Mouse (Mus musculus): ENCODE measurements at regions not wholly inside any gene's neighbourhood (a gene's known extent, or its start where the extent isn't known, plus 50 kb on each side); places are given as distances from the start of the nearest gene placed in this dataset.

DNA sequence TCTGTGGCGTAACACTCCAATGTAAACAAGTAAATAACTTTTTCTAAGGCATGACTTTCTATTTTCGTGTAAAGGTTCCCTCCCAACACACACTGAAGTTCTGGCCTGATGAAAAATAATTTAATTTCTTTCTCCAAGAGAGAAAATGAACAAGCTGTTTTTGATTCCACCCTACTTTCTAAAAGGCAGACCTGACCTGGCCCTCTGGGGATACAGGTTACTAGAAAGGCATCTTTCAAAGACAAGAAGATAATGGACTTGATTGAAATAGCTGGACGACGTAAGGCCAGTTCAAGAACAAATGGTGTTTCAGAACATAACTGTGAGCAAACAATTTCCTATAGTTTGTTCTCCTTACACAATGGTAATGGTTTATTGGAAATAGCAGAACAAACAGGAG is 273.5 kb downstream of the Ptprc start:
- Histone ChIP-seq H3K27me3 (ENCODE audit: control insufficient read depth, insufficient read depth, low read length) (no peaks in the 10 kb centered on the region), H3K4me1 (ENCODE audit: control insufficient read depth, insufficient read depth, insufficient read length) (peaks cover 8% of the 10 kb centered on the region), H3K4me3 (ENCODE audit: extremely low read depth, insufficient read depth, insufficient read length) (no peak overlapping the region), H3K36me3 (ENCODE audit: control insufficient read depth, insufficient read depth, low read length) (no peaks in the 10 kb centered on the region), H3K27ac (ENCODE audit: insufficient read depth, low read length) (no peak overlapping the region)
- DNase-seq (ENCODE audit: low read depth in 1 of 2, low spot score in 2 of 2): no peak
- 67% methylated on average over 4 of the region's 4 CpGs for WGBS
- no peak for TF ChIP-seq POLR2A (IDR thresholded peaks at IDR 0.05; ENCODE audit: low read depth, low read length)
- no peak for TF ChIP-seq CTCF (IDR thresholded peaks at IDR 0.05; ENCODE audit: extremely low read depth, insufficient read depth, insufficient read length, insufficient replicate concordance)

DNA sequence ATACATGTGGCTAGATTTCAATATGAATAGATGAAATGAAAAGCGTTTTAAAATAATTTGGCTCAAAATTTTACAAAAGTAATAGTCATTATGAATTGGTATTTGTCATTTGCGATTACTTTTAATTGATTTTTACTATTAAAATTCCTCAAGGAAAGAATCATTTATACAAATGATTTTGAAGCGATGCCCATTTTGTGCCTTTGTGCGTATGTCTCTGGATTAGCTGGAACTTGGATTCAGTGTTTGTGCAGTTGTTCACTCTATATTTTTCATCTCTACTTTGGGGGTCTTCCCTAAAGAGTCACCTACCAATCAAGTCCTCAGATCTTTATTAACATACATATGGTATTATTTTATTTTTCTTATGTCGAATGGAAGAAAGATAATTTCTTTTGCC is 274.3 kb downstream of the Ptprc start:
- TF ChIP-seq POLR2A (IDR thresholded peaks at IDR 0.05; ENCODE audit: low read depth, low read length): no peak
- TF ChIP-seq CTCF (IDR thresholded peaks at IDR 0.05; ENCODE audit: extremely low read depth, insufficient read depth, insufficient read length, insufficient replicate concordance): no peak
- Histone ChIP-seq H3K27ac (ENCODE audit: insufficient read depth, low read length) (no peak overlapping the region), H3K36me3 (ENCODE audit: control insufficient read depth, insufficient read depth, low read length) (no peaks in the 10 kb centered on the region), H3K4me1 (ENCODE audit: control insufficient read depth, insufficient read depth, insufficient read length) (peaks cover 8% of the 10 kb centered on the region), H3K4me3 (ENCODE audit: extremely low read depth, insufficient read depth, insufficient read length) (0 out of 2 replicates have a peak overlapping the region, but pooled peaks have one; percentile 67), H3K27me3 (ENCODE audit: control insufficient read depth, insufficient read depth, low read length) (no peaks in the 10 kb centered on the region)
- DNase-seq (ENCODE audit: low read depth in 1 of 2, low spot score in 2 of 2): no peak
- WGBS: 62% methylated on average over 5 of the region's 5 CpGs

DNA sequence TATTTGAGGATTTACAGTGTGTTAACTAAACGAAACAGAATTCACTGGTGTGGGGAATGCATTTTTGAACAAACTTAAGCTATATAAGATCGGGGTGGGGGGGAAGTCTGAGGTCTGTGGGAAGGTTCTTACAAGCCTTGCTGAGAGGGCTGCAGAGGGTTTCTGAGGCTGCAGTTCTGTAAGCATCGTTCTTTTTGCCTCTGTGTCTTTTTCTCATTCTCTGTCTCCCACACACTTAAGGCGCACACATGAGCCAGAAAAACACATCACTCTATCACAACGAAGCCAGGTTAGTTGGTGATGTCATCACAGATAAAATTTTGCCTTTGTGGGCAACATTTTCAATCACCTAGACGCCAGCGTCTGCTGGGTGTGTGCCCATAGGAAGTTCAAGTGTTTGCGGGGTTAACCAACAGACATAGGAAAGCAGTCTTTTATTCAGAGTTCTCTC is 274.9 kb downstream of the Ptprc start:
- H3K27ac ChIP-seq (ENCODE audit: insufficient read depth, low read length): peak overlapping the region; percentile 27
- DNase-seq (ENCODE audit: low read depth in 1 of 2, low spot score in 2 of 2): no peak
- H3K4me1 ChIP-seq (ENCODE audit: control insufficient read depth, insufficient read depth, insufficient read length): peaks cover 4% of the 10 kb centered on the region
- H3K27me3 ChIP-seq (ENCODE audit: control insufficient read depth, insufficient read depth, low read length): no peaks in the 10 kb centered on the region
- TF ChIP-seq POLR2A (IDR thresholded peaks at IDR 0.05; ENCODE audit: low read depth, low read length) (no peak), CTCF (IDR thresholded peaks at IDR 0.05; ENCODE audit: extremely low read depth, insufficient read depth, insufficient read length, insufficient replicate concordance) (no peak)
- 2% methylated on average over 8 of the region's 8 CpGs for WGBS
- no peaks in the 10 kb centered on the region for H3K36me3 ChIP-seq (ENCODE audit: control insufficient read depth, insufficient read depth, low read length)
- peak overlapping the region; percentile 67 for H3K4me3 ChIP-seq (ENCODE audit: extremely low read depth, insufficient read depth, insufficient read length)

DNA sequence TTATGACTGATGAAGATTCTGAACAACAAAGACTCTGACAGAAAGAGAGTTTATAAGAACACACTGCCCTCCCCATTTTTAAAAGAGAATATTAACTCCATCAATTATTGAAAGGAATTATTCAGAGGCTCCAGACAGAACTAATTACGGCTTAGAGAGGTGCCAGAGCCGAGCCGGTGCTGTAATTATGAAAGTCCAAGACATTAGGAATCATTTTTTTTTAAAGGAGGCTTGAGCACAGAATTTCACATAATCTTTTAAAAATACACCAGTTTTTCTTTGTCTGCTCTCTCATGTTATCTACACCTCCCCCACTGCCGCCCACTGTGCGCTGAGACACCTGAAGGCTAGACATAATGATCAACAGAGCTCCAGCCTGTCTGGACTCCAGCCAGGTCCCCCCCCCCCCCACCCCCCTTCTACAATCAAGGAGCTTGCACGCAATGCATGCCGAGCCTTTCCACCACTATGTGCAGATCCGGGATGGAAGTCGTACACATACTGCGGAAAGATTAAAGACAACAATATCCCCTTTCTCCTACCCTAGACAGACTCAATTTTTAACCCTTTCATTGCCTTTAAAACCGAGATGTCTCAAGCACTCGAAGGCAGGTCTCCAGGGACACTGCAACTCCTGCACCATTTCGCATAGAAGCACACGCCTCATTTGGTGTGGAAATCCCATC is 275.4 kb downstream of the Ptprc start:
- Histone ChIP-seq H3K27me3 (ENCODE audit: control insufficient read depth, insufficient read depth, low read length) (no peaks in the 10 kb centered on the region), H3K4me3 (ENCODE audit: extremely low read depth, insufficient read depth, insufficient read length) (peak overlapping the region; percentile 67), H3K27ac (ENCODE audit: insufficient read depth, low read length) (peak overlapping the region; percentile 27), H3K4me1 (ENCODE audit: control insufficient read depth, insufficient read depth, insufficient read length) (no peaks in the 10 kb centered on the region; the same call in 1 of the 2 replicates), H3K36me3 (ENCODE audit: control insufficient read depth, insufficient read depth, low read length) (no peaks in the 10 kb centered on the region)
- TF ChIP-seq CTCF (IDR thresholded peaks at IDR 0.05; ENCODE audit: extremely low read depth, insufficient read depth, insufficient read length, insufficient replicate concordance) (no peak), POLR2A (IDR thresholded peaks at IDR 0.05; ENCODE audit: low read depth, low read length) (no peak)
- no peak for DNase-seq (ENCODE audit: low read depth in 1 of 2, low spot score in 2 of 2)
- WGBS: under 1% methylated on average over 14 of the region's 14 CpGs

GRCm38 (mm10) chr1:137899305-137899704 is 276.2 kb downstream of the Ptprc start:
- Histone ChIP-seq H3K27me3 (ENCODE audit: control insufficient read depth, insufficient read depth, low read length) (no peaks in the 10 kb centered on the region), H3K36me3 (ENCODE audit: control insufficient read depth, insufficient read depth, low read length) (no peaks in the 10 kb centered on the region), H3K4me1 (ENCODE audit: control insufficient read depth, insufficient read depth, insufficient read length) (no peaks in the 10 kb centered on the region; the same call in 1 of the 2 replicates), H3K4me3 (ENCODE audit: extremely low read depth, insufficient read depth, insufficient read length) (peak overlapping the region; percentile 64), H3K27ac (ENCODE audit: insufficient read depth, low read length) (peak overlapping the region; percentile 41; the same call in 1 of the 2 replicates)
- no peak for DNase-seq (ENCODE audit: low read depth in 1 of 2, low spot score in 2 of 2)
- no peak for TF ChIP-seq POLR2A (IDR thresholded peaks at IDR 0.05; ENCODE audit: low read depth, low read length)
- TF ChIP-seq CTCF (IDR thresholded peaks at IDR 0.05; ENCODE audit: extremely low read depth, insufficient read depth, insufficient read length, insufficient replicate concordance): no peak
- WGBS: under 1% methylated on average over 6 of the region's 6 CpGs

- peak overlapping the region; percentile 64 for H3K4me3 ChIP-seq (ENCODE audit: extremely low read depth, insufficient read depth, insufficient read length)
- no peak for DNase-seq (ENCODE audit: low read depth in 1 of 2, low spot score in 2 of 2)
- H3K36me3 ChIP-seq (ENCODE audit: control insufficient read depth, insufficient read depth, low read length): no peaks in the 10 kb centered on the region
- WGBS: 0% methylated on average over 3 of the region's 3 CpGs
- H3K4me1 ChIP-seq (ENCODE audit: control insufficient read depth, insufficient read depth, insufficient read length): no peaks in the 10 kb centered on the region; the same call in 1 of the 2 replicates
- TF ChIP-seq POLR2A (IDR thresholded peaks at IDR 0.05; ENCODE audit: low read depth, low read length): no peak
- H3K27ac ChIP-seq (ENCODE audit: insufficient read depth, low read length): peak overlapping the region; percentile 48
- H3K27me3 ChIP-seq (ENCODE audit: control insufficient read depth, insufficient read depth, low read length): no peaks in the 10 kb centered on the region
These were observed 276.6 kb downstream of the Ptprc start for GRCm38 (mm10) chr1:137898891-137899290.

- WGBS: under 1% methylated on average over 11 of the region's 11 CpGs
- peak overlapping the region; percentile 64 for H3K4me3 ChIP-seq (ENCODE audit: extremely low read depth, insufficient read depth, insufficient read length)
- no peaks in the 10 kb centered on the region for H3K27me3 ChIP-seq (ENCODE audit: control insufficient read depth, insufficient read depth, low read length)
- no peaks in the 10 kb centered on the region for H3K36me3 ChIP-seq (ENCODE audit: control insufficient read depth, insufficient read depth, low read length)
- H3K4me1 ChIP-seq (ENCODE audit: control insufficient read depth, insufficient read depth, insufficient read length): no peaks in the 10 kb centered on the region; the same call in 1 of the 2 replicates
- TF ChIP-seq CTCF (IDR thresholded peaks at IDR 0.05; ENCODE audit: extremely low read depth, insufficient read depth, insufficient read length, insufficient replicate concordance) (no peak), POLR2A (IDR thresholded peaks at IDR 0.05; ENCODE audit: low read depth, low read length) (peak; percentile 55; the same call in 1 of the 2 replicates)
- H3K27ac ChIP-seq (ENCODE audit: insufficient read depth, low read length): peak overlapping the region; percentile 48
- peak; percentile 63 to 82 for DNase-seq (ENCODE audit: low read depth in 1 of 2, low spot score in 2 of 2)
These were observed 277.1 kb downstream of the Ptprc start for GRCm38 (mm10) chr1:137898397-137898796.

Data from spleen, adult 2 months (tissue).